Mouse (Mus musculus): Measurements from ENCODE around the gene Atp5s. TPM values are rescaled to one million over a fixed set of nuclear protein-coding genes. Genes with fewer than 3 reads are reported as not detected.

Gene Atp5s
- polyA plus RNA-seq, 1 experiment from 2014 or later, result 39.1 TPM

GRCm38 (mm10) chr12:69753936-69754335, 29.2 kb downstream of the Atp5s start:
- Histone ChIP-seq H3K4me1 (replicated peaks; ENCODE audit: control insufficient read depth, insufficient read depth, low read length) (peaks cover 9% of the 10 kb centered on the region), H3K9ac (no peak overlapping the region)
- ATAC-seq (ENCODE audit: low FRiP score), result no peak

GRCm38 (mm10) chr12:69756015-69756414, 31.3 kb downstream of the Atp5s start:
- Histone ChIP-seq H3K36me3 (replicated peaks; ENCODE audit: control insufficient read depth, insufficient read depth) (no peaks in the 10 kb centered on the region), H3K4me2 (replicated peaks) (no peak overlapping the region), H3K4me3 (replicated peaks; ENCODE audit: low read length) (no peak overlapping the region), H3K9ac (no peak overlapping the region), H3K9me3 (ENCODE audit: control insufficient read depth, low read length) (no peaks in the 10 kb centered on the region), H3K27ac (no peak overlapping the region), H3K27me3 (ENCODE audit: control insufficient read depth, insufficient read depth, low read length) (no peaks in the 10 kb centered on the region), H3K4me1 (replicated peaks; ENCODE audit: control insufficient read depth, insufficient read depth, low read length) (peaks cover 9% of the 10 kb centered on the region)
- WGBS, result 79% methylated on average over 5 of the region's 5 CpGs
- DNase-seq (ENCODE audit: low spot score) (no peak), ATAC-seq (ENCODE audit: low FRiP score) (no peak)

More at GRCm38 (mm10) chr12:69753936-69754335, 29.2 kb downstream of the Atp5s start:
- Histone ChIP-seq H3K36me3 (replicated peaks; ENCODE audit: control insufficient read depth, insufficient read depth) (no peaks in the 10 kb centered on the region), H3K4me2 (replicated peaks) (no peak overlapping the region), H3K4me3 (replicated peaks; ENCODE audit: low read length) (no peak overlapping the region), H3K27me3 (ENCODE audit: control insufficient read depth, insufficient read depth, low read length) (no peaks in the 10 kb centered on the region), H3K27ac (no peak overlapping the region), H3K9me3 (ENCODE audit: control insufficient read depth, low read length) (no peaks in the 10 kb centered on the region)
- DNase-seq (ENCODE audit: low spot score), result no peak
- WGBS, result 82% methylated on average over 5 of the region's 5 CpGs

- peak; percentile 72 for DNase-seq (ENCODE audit: low spot score)
- H3K4me3 ChIP-seq (replicated peaks; ENCODE audit: low read length), result no peak overlapping the region
- peak; percentile 80 for ATAC-seq (ENCODE audit: low FRiP score)
- no peak overlapping the region; the same call in 1 of the 2 replicates for H3K9ac ChIP-seq
- peaks cover 9% of the 10 kb centered on the region for H3K4me1 ChIP-seq (replicated peaks; ENCODE audit: control insufficient read depth, insufficient read depth, low read length)
- peak overlapping the region; percentile 47; the same call in 1 of the 2 replicates for H3K27ac ChIP-seq
- 14% methylated on average over 22 of the region's 22 CpGs for WGBS
- no peaks in the 10 kb centered on the region for H3K36me3 ChIP-seq (replicated peaks; ENCODE audit: control insufficient read depth, insufficient read depth)
- no peaks in the 10 kb centered on the region for H3K9me3 ChIP-seq (ENCODE audit: control insufficient read depth, low read length)
- H3K27me3 ChIP-seq (ENCODE audit: control insufficient read depth, insufficient read depth, low read length), result no peaks in the 10 kb centered on the region
- H3K4me2 ChIP-seq (replicated peaks), result peak overlapping the region; percentile 51
These were observed 32.8 kb downstream of the Atp5s start for GRCm38 (mm10) chr12:69757418-69758141.

GRCm38 (mm10) chr12:69758221-69759185, 33.8 kb downstream of the Atp5s start:
- Histone ChIP-seq H3K4me3 (replicated peaks; ENCODE audit: low read length) (0 out of 2 replicates have a peak overlapping the region, but pooled peaks have one; percentile 4), H3K27me3 (ENCODE audit: control insufficient read depth, insufficient read depth, low read length) (no peaks in the 10 kb centered on the region), H3K9ac (no peak overlapping the region; the same call in 1 of the 2 replicates), H3K9me3 (ENCODE audit: control insufficient read depth, low read length) (no peaks in the 10 kb centered on the region), H3K4me1 (replicated peaks; ENCODE audit: control insufficient read depth, insufficient read depth, low read length) (peaks cover 9% of the 10 kb centered on the region), H3K4me2 (replicated peaks) (peak overlapping the region; percentile 51), H3K27ac (no peak overlapping the region), H3K36me3 (replicated peaks; ENCODE audit: control insufficient read depth, insufficient read depth) (no peaks in the 10 kb centered on the region)
- DNase-seq (ENCODE audit: low spot score) (no peak), ATAC-seq (ENCODE audit: low FRiP score) (peak; percentile 53; the same call in 1 of the 2 replicates)
- 11% methylated on average over 20 of the region's 22 CpGs for WGBS

GRCm38 (mm10) chr12:69759267-69759885, 34.6 kb downstream of the Atp5s start:
- no peaks in the 10 kb centered on the region for H3K27me3 ChIP-seq (ENCODE audit: control insufficient read depth, insufficient read depth, low read length)
- H3K36me3 ChIP-seq (replicated peaks; ENCODE audit: control insufficient read depth, insufficient read depth), result no peaks in the 10 kb centered on the region
- no peak overlapping the region for H3K4me2 ChIP-seq (replicated peaks)
- no peak for ATAC-seq (ENCODE audit: low FRiP score)
- no peak overlapping the region for H3K27ac ChIP-seq
- H3K9ac ChIP-seq, result no peak overlapping the region
- H3K4me3 ChIP-seq (replicated peaks; ENCODE audit: low read length), result no peak overlapping the region
- no peak for DNase-seq (ENCODE audit: low spot score)
- H3K9me3 ChIP-seq (ENCODE audit: control insufficient read depth, low read length), result no peaks in the 10 kb centered on the region
- 44% methylated on average over 7 of the region's 7 CpGs for WGBS
- peaks cover 9% of the 10 kb centered on the region for H3K4me1 ChIP-seq (replicated peaks; ENCODE audit: control insufficient read depth, insufficient read depth, low read length)

GRCm38 (mm10) chr12:69760014-69760413, 35.3 kb downstream of the Atp5s start:
- 76% methylated on average over 6 of the region's 6 CpGs for WGBS
- Histone ChIP-seq H3K9ac (no peak overlapping the region), H3K27ac (no peak overlapping the region), H3K4me3 (replicated peaks; ENCODE audit: low read length) (no peak overlapping the region), H3K4me1 (replicated peaks; ENCODE audit: control insufficient read depth, insufficient read depth, low read length) (peaks cover 9% of the 10 kb centered on the region), H3K4me2 (replicated peaks) (no peak overlapping the region), H3K27me3 (ENCODE audit: control insufficient read depth, insufficient read depth, low read length) (no peaks in the 10 kb centered on the region), H3K9me3 (ENCODE audit: control insufficient read depth, low read length) (no peaks in the 10 kb centered on the region), H3K36me3 (replicated peaks; ENCODE audit: control insufficient read depth, insufficient read depth) (no peaks in the 10 kb centered on the region)
- no peak for DNase-seq (ENCODE audit: low spot score)
- no peak for ATAC-seq (ENCODE audit: low FRiP score)

GRCm38 (mm10) chr12:69760743-69761406, 36.1 kb downstream of the Atp5s start:
- H3K27ac ChIP-seq, result no peak overlapping the region
- H3K4me3 ChIP-seq (replicated peaks; ENCODE audit: low read length), result no peak overlapping the region
- DNase-seq (ENCODE audit: low spot score) (no peak), ATAC-seq (ENCODE audit: low FRiP score) (no peak)
- no peaks in the 10 kb centered on the region for H3K9me3 ChIP-seq (ENCODE audit: control insufficient read depth, low read length)
- peaks cover 9% of the 10 kb centered on the region for H3K4me1 ChIP-seq (replicated peaks; ENCODE audit: control insufficient read depth, insufficient read depth, low read length)
- H3K27me3 ChIP-seq (ENCODE audit: control insufficient read depth, insufficient read depth, low read length), result no peaks in the 10 kb centered on the region
- no peaks in the 10 kb centered on the region for H3K36me3 ChIP-seq (replicated peaks; ENCODE audit: control insufficient read depth, insufficient read depth)
- no peak overlapping the region; the same call in 1 of the 2 replicates for H3K9ac ChIP-seq
- H3K4me2 ChIP-seq (replicated peaks), result no peak overlapping the region
- 82% methylated on average over 20 of the region's 20 CpGs for WGBS

GRCm38 (mm10) chr12:69761603-69762002, 36.9 kb downstream of the Atp5s start:
- Histone ChIP-seq H3K4me3 (replicated peaks; ENCODE audit: low read length) (no peak overlapping the region), H3K36me3 (replicated peaks; ENCODE audit: control insufficient read depth, insufficient read depth) (no peaks in the 10 kb centered on the region), H3K27ac (no peak overlapping the region), H3K9me3 (ENCODE audit: control insufficient read depth, low read length) (no peaks in the 10 kb centered on the region), H3K4me1 (replicated peaks; ENCODE audit: control insufficient read depth, insufficient read depth, low read length) (peaks cover 9% of the 10 kb centered on the region), H3K27me3 (ENCODE audit: control insufficient read depth, insufficient read depth, low read length) (no peaks in the 10 kb centered on the region), H3K4me2 (replicated peaks) (no peak overlapping the region), H3K9ac (no peak overlapping the region)
- DNase-seq (ENCODE audit: low spot score) (no peak), ATAC-seq (ENCODE audit: low FRiP score) (no peak)
- 79% methylated on average over 2 of the region's 2 CpGs for WGBS
